Mouse (Mus musculus) neural tube, embryonic 15.5 days (tissue): Measurements from ENCODE around the gene Sash1. TPM values are rescaled to one million over a fixed set of nuclear protein-coding genes. Genes with fewer than 3 reads are reported as not detected.
A peak's percentile ranks its signal among the peaks of the same experiment; 100 is the strongest.
"Not testable (repeated sequence)": the region's sequence is repeated elsewhere in the genome, so short reads cannot be mapped to it uniquely, and the experiment has no call there.

ENCODE experiments used
- ATAC-seq: fragments of 200-750 bp; cut with Nextera tagmentation; 2 replicates; pipeline ENCODE4 v1.8.0; 2017; ENCODE audit warnings: mild to moderate bottlenecking, moderate TSS enrichment, moderate library complexity; ENCODE audit not compliant: low FRiP score
- H3K27ac ChIP-seq: fragments of 300-500 bp; sonication (generic); replicated peaks from 2 replicates; pipeline ENCODE4 v1.5.1; 2015; ENCODE audit warnings: mild to moderate bottlenecking, inconsistent platforms
- H3K27me3 ChIP-seq: fragments of 300-500 bp; sonication (generic); replicated peaks from 2 replicates; pipeline ENCODE4 v1.6.1; 2015; ENCODE audit warnings: inconsistent platforms
- H3K36me3 ChIP-seq: fragments of 300-500 bp; sonication (generic); 2 replicates; pipeline ENCODE4 v1.6.1; 2015; ENCODE audit warnings: inconsistent platforms
- H3K4me1 ChIP-seq: fragments of 300-500 bp; sonication (generic); 2 replicates; pipeline ENCODE4 v1.6.1; 2015; ENCODE audit warnings: inconsistent platforms
- H3K4me2 ChIP-seq: fragments of 300-500 bp; sonication (generic); 2 replicates; pipeline ENCODE4 v1.6.1; 2015; ENCODE audit warnings: inconsistent platforms, mild to moderate bottlenecking, moderate library complexity
- H3K4me3 ChIP-seq: fragments of 300-500 bp; sonication (generic); replicated peaks from 2 replicates; pipeline ENCODE4 v1.5.1; 2015; ENCODE audit warnings: mild to moderate bottlenecking, inconsistent platforms
- H3K9ac ChIP-seq: fragments of 300-500 bp; sonication (generic); replicated peaks from 2 replicates; pipeline ENCODE4 v1.6.1; 2015; ENCODE audit warnings: mild to moderate bottlenecking, inconsistent platforms
- H3K9me3 ChIP-seq: fragments of 300-500 bp; sonication (generic); replicated peaks from 2 replicates; pipeline ENCODE4 v1.6.1; 2016; ENCODE audit warnings: inconsistent platforms
- WGBS: fragments of 180-500 bp; shearing (Covaris S2); methylation state at CpG from one replicate; pipeline ENCODE4 v1.1.7; 2015; ENCODE audit warnings: mixed read lengths; 5-methylcytosine and 5-hydroxymethylcytosine counted together
- polyA plus RNA-seq: library from polyadenylated mRNA; unstranded; fragments of >200 nt; fragmentation: Nextera tagmentation; extraction: Ambion mirVana; gene quantifications from 2 replicates; pipeline ENCODE4 v1.2.1, GENCODE M21; 2015

Sash1 gene
- polyA plus RNA-seq, 1 experiment from 2014 or later = 2.5 TPM

DNA sequence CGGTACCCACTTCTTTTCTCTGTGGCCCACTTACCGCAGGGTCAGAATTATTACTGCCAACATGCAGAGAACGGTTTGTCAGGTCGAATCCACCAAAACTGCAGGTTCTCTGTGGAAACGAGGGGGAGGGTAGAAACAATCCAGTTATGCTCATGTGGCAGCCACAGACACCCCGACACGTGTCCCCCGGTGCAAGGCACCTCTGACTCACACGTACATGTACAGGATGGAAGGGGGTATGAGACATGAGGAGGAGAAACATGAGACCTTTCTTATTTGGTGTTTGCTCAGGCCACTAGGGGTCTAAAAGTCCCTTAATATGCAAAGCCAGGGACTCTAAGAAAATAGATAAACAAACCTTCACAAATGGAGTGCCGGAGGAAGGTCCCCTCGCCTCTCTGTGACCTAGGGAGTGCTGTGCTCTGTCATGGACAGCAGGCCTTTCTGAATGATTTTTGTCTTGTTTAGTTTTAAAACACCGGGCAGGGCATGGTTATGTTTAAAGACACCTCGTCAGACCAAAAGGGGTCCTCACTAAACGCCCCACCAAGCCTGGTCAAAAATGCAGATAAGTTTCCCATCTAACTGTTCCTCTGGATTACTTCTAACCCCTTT lies 139.7 kb downstream of the Sash1 start:
- no peak overlapping the region for H3K9ac ChIP-seq
- WGBS = 88% methylated on average over 14 of the region's 14 CpGs
- H3K36me3 ChIP-seq = peaks cover 7% of the 10 kb centered on the region
- no peaks in the 10 kb centered on the region for H3K9me3 ChIP-seq
- no peak overlapping the region for H3K27ac ChIP-seq
- no peaks in the 10 kb centered on the region for H3K27me3 ChIP-seq
- ATAC-seq = no peak
- no peak overlapping the region for H3K4me3 ChIP-seq
- 0 out of 2 replicates have a peak, but pooled peaks cover 10% of the 10 kb centered on the region for H3K4me1 ChIP-seq
- no peak overlapping the region for H3K4me2 ChIP-seq

GRCm38 (mm10) chr10:8742872-8743271 lies 143.0 kb downstream of the Sash1 start:
- Histone ChIP-seq H3K36me3 (peaks cover 16% of the 10 kb centered on the region), H3K4me2 (no peak overlapping the region), H3K27ac (no peak overlapping the region; the same call in 1 of the 2 replicates), H3K4me3 (no peak overlapping the region), H3K9ac (no peak overlapping the region), H3K27me3 (no peaks in the 10 kb centered on the region), H3K9me3 (no peaks in the 10 kb centered on the region), H3K4me1 (0 out of 2 replicates have a peak, but pooled peaks cover 5% of the 10 kb centered on the region)
- no peak for ATAC-seq
- 45% methylated on average over 2 of the region's 2 CpGs for WGBS

GRCm38 (mm10) chr10:8741505-8741904 lies 144.4 kb downstream of the Sash1 start:
- H3K9ac ChIP-seq = no peak overlapping the region
- H3K4me1 ChIP-seq = no peaks in the 10 kb centered on the region
- H3K4me3 ChIP-seq = no peak overlapping the region
- H3K4me2 ChIP-seq = no peak overlapping the region
- H3K36me3 ChIP-seq = peaks cover 16% of the 10 kb centered on the region
- WGBS = 94% methylated on average over 9 of the region's 9 CpGs
- no peak for ATAC-seq
- no peaks in the 10 kb centered on the region for H3K9me3 ChIP-seq
- no peaks in the 10 kb centered on the region for H3K27me3 ChIP-seq
- H3K27ac ChIP-seq = no peak overlapping the region

GRCm38 (mm10) chr10:8740797-8741196 lies 145.1 kb downstream of the Sash1 start:
- no peak overlapping the region for H3K4me2 ChIP-seq
- H3K4me1 ChIP-seq = no peaks in the 10 kb centered on the region
- no peak overlapping the region for H3K9ac ChIP-seq
- no peak overlapping the region for H3K4me3 ChIP-seq
- H3K27ac ChIP-seq = no peak overlapping the region
- 96% methylated on average over 5 of the region's 5 CpGs for WGBS
- no peaks in the 10 kb centered on the region for H3K27me3 ChIP-seq
- no peaks in the 10 kb centered on the region for H3K9me3 ChIP-seq
- no peak for ATAC-seq
- H3K36me3 ChIP-seq = peaks cover 16% of the 10 kb centered on the region

DNA sequence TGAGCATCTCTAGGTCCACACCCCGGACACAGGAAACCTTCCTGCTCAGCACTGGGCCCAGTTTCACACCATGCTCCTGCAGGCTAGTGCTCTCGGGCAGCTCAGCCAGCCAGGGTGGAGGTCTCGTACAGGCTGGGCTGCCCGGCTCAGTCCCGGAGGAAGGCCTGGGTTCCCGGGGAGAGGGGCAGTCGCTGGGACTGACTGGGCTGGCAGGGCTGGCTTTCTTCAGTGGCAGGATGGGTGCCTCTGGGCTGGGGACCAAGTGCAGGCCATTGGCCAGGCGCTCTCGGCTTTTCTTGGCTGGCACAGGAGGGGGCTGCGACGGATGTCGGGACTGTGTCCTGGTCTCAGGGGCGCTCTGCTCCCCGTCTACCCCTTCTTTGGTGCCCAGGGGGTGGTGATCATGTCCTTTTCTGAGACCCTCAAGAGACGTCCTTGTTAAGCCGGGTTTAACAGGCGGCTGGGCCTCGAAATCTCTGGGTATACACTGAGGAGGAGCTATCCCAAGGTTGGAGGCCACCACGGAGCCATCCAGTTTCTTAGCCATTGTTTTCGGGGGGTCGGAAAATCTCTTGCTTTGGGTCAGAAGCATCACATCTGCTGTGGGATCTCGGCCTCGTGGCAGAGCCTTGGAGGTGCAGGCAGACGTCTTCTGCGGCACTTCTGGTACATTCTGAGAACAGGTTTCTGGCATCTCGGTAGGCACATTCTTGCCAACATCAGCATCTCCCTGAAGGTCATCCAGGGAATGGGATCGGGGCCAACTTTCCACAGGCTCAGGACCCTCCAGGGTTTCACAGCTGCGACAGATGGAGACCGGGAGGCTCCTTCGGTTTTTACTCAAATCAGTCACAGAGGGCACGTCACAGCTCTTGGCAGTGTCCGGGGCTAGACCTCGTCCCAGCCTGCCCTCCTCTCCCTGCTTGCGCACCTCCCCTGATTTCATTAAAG lies 156.2 kb downstream of the Sash1 start:
- 91% methylated on average over 34 of the region's 34 CpGs for WGBS
- Histone ChIP-seq H3K4me2 (no peak overlapping the region), H3K9me3 (no peaks in the 10 kb centered on the region), H3K4me1 (no peaks in the 10 kb centered on the region), H3K27ac (no peak overlapping the region), H3K4me3 (no peak overlapping the region), H3K9ac (no peak overlapping the region), H3K36me3 (peaks cover 25% of the 10 kb centered on the region; the same call in 1 of the 2 replicates), H3K27me3 (no peaks in the 10 kb centered on the region)
- ATAC-seq = no peak; the same call in 1 of the 2 replicates

GRCm38 (mm10) chr10:8719345-8719744 lies 166.5 kb downstream of the Sash1 start:
- no peak overlapping the region for H3K4me2 ChIP-seq
- H3K36me3 ChIP-seq = no peaks in the 10 kb centered on the region
- H3K27me3 ChIP-seq = no peaks in the 10 kb centered on the region
- H3K27ac ChIP-seq = no peak overlapping the region
- H3K9me3 ChIP-seq = no peaks in the 10 kb centered on the region
- H3K9ac ChIP-seq = no peak overlapping the region
- H3K4me1 ChIP-seq = 0 out of 2 replicates have a peak, but pooled peaks cover 2% of the 10 kb centered on the region
- no peak overlapping the region for H3K4me3 ChIP-seq
- 59% methylated on average over 13 of the region's 13 CpGs for WGBS
- no peak for ATAC-seq

DNA sequence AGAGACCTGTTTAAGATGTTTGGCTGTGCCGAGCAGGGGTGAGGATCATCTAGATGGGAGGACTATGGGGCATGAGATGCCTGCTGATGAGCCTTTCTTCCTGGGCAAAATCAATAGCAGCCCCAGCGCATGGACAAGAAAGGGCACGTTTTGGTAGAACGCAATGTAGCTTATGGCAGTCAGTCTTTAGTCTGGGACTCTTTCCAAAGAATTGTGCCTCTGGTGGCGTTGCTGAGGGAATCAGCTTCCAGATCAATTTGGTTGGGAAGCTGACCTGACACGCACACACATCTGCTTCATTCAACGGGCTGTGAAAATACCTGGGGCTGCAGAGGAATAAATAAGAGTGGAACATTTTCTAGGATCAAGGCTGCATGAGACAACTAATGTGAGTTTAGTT lies 167.0 kb downstream of the Sash1 start:
- no peak overlapping the region for H3K9ac ChIP-seq
- 0 out of 2 replicates have a peak, but pooled peaks cover 2% of the 10 kb centered on the region for H3K4me1 ChIP-seq
- WGBS = 76% methylated on average over 7 of the region's 7 CpGs
- no peaks in the 10 kb centered on the region for H3K9me3 ChIP-seq
- no peak overlapping the region for H3K4me2 ChIP-seq
- ATAC-seq = no peak
- no peak overlapping the region for H3K27ac ChIP-seq
- no peaks in the 10 kb centered on the region for H3K36me3 ChIP-seq
- no peak overlapping the region for H3K4me3 ChIP-seq
- H3K27me3 ChIP-seq = no peaks in the 10 kb centered on the region

DNA sequence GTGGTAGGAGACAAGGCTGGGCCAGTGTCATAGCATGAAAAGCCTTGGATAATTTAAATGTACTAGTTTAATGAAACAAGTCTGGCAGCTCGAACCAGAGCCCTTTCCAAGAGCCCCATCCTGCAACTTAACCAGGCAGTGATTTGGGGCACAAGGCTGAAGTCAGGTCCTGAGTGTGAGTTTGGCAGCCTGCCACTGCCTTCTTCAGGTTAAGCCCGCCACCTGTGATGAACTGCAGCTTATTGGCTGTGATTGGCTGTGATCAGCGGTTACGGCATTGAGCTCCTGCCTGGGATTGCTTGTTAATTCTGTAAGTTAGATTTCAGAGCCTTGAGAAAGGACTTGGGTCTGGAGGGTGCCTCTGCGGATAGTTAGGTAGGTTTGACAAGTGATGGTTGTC lies 168.7 kb downstream of the Sash1 start:
- Histone ChIP-seq H3K4me2 (no peak overlapping the region), H3K27ac (no peak overlapping the region), H3K4me3 (no peak overlapping the region), H3K4me1 (0 out of 2 replicates have a peak, but pooled peaks cover 2% of the 10 kb centered on the region), H3K9ac (no peak overlapping the region), H3K27me3 (no peaks in the 10 kb centered on the region), H3K36me3 (no peaks in the 10 kb centered on the region), H3K9me3 (no peaks in the 10 kb centered on the region)
- ATAC-seq = no peak
- WGBS = 84% methylated on average over 5 of the region's 5 CpGs

- no peak overlapping the region for H3K27ac ChIP-seq
- no peaks in the 10 kb centered on the region for H3K27me3 ChIP-seq
- no peak overlapping the region for H3K4me2 ChIP-seq
- no peaks in the 10 kb centered on the region for H3K9me3 ChIP-seq
- H3K9ac ChIP-seq = no peak overlapping the region
- peak; percentile 73; the same call in 1 of the 2 replicates for ATAC-seq
- H3K36me3 ChIP-seq = no peaks in the 10 kb centered on the region
- H3K4me3 ChIP-seq = no peak overlapping the region
- 0 out of 2 replicates have a peak, but pooled peaks cover 2% of the 10 kb centered on the region for H3K4me1 ChIP-seq
- WGBS = 19% methylated on average over 12 of the region's 12 CpGs
Measured at GRCm38 (mm10) chr10:8715679-8716284, 170.1 kb downstream of the Sash1 start.

- H3K4me1 ChIP-seq, H3K4me3 ChIP-seq, ATAC-seq, H3K36me3 ChIP-seq, H3K9ac ChIP-seq, H3K27me3 ChIP-seq, H3K27ac ChIP-seq, H3K4me2 ChIP-seq, H3K9me3 ChIP-seq: not testable (repeated sequence)
- 92% methylated on average over 1 of the region's 1 CpGs for WGBS
Measured at GRCm38 (mm10) chr10:8696636-8697035, 189.2 kb downstream of the Sash1 start.

DNA sequence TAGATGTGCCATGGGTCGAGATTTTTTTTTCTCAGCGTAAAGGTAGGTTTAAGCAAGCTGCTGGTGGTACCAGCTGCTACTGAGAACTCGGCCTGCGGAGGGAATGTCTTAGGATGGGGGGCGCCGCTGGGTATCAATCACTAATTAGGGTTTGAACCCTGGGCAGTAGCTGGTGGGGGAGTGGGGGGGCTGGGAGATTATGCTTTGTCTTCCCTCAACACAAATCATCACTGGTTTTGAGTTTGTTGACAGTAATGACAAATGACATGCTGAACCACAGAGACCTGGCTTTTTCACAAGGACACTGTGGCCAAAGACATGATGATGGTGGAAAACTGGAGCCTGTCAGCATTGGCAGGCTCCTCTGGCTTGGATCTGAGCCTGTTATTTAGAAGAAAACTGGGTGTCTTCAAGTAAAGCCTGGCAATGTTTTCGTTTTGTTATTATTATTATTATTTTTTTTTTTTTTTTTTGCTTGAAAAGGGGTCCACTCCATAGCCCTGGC lies 191.8 kb downstream of the Sash1 start:
- 91% methylated on average over 7 of the region's 7 CpGs for WGBS
- no peaks in the 10 kb centered on the region for H3K9me3 ChIP-seq
- no peak overlapping the region for H3K4me2 ChIP-seq
- no peak overlapping the region for H3K27ac ChIP-seq
- no peaks in the 10 kb centered on the region for H3K27me3 ChIP-seq
- no peaks in the 10 kb centered on the region for H3K36me3 ChIP-seq
- no peak for ATAC-seq
- H3K4me1 ChIP-seq = no peaks in the 10 kb centered on the region
- H3K4me3 ChIP-seq = no peak overlapping the region
- no peak overlapping the region for H3K9ac ChIP-seq
